Mouse (Mus musculus) intestine, embryonic 15.5 days (tissue): ENCODE data around the gene Gm20518. TPM values are rescaled to one million over a fixed set of nuclear protein-coding genes. Genes with fewer than 3 reads are reported as not detected.

ENCODE experiments used
- ATAC-seq: fragments of 200-750 bp; cut with Nextera tagmentation; 2 replicates; pipeline ENCODE4 v1.8.0; 2017; ENCODE audit warnings: moderate TSS enrichment, moderate library complexity
- H3K27ac ChIP-seq: fragments of 300-500 bp; sonication (generic); 2 replicates; pipeline ENCODE4 v1.5.1; 2015; ENCODE audit warnings: mild to moderate bottlenecking, inconsistent platforms
- H3K27me3 ChIP-seq: fragments of 300-500 bp; sonication (generic); replicated peaks from 2 replicates; pipeline ENCODE4 v1.6.1; 2015; ENCODE audit warnings: inconsistent platforms
- H3K36me3 ChIP-seq: fragments of 300-500 bp; sonication (generic); 2 replicates; pipeline ENCODE4 v1.6.1; 2015; ENCODE audit warnings: inconsistent platforms
- H3K4me1 ChIP-seq: fragments of 300-500 bp; sonication (generic); replicated peaks from 2 replicates; pipeline ENCODE4 v1.6.1; 2015; ENCODE audit warnings: inconsistent platforms
- H3K4me2 ChIP-seq: fragments of 300-500 bp; sonication (generic); replicated peaks from 2 replicates; pipeline ENCODE4 v1.6.1; 2015; ENCODE audit warnings: mild to moderate bottlenecking, inconsistent platforms
- H3K4me3 ChIP-seq: fragments of 300-500 bp; sonication (generic); replicated peaks from 2 replicates; pipeline ENCODE4 v1.5.1; 2015; ENCODE audit warnings: inconsistent platforms
- H3K9ac ChIP-seq: fragments of 300-500 bp; sonication (generic); 2 replicates; pipeline ENCODE4 v1.6.1; 2015; ENCODE audit warnings: inconsistent platforms
- H3K9me3 ChIP-seq: fragments of 300-500 bp; sonication (generic); 2 replicates; pipeline ENCODE4 v1.6.1; 2016; ENCODE audit warnings: inconsistent platforms
- WGBS: fragments of 180-500 bp; shearing (Covaris S2); methylation state at CpG from one replicate; pipeline ENCODE4 v1.1.7; 2015; 5-methylcytosine and 5-hydroxymethylcytosine counted together
- polyA plus RNA-seq: library from polyadenylated mRNA; unstranded; fragments of >200 nt; fragmentation: Nextera tagmentation; extraction: Ambion mirVana; gene quantifications from 2 replicates; pipeline ENCODE4 v1.2.1, GENCODE M21; 2015

Gm20518 gene
- polyA plus RNA-seq, 1 experiment from 2014 or later: 0.18 TPM

DNA sequence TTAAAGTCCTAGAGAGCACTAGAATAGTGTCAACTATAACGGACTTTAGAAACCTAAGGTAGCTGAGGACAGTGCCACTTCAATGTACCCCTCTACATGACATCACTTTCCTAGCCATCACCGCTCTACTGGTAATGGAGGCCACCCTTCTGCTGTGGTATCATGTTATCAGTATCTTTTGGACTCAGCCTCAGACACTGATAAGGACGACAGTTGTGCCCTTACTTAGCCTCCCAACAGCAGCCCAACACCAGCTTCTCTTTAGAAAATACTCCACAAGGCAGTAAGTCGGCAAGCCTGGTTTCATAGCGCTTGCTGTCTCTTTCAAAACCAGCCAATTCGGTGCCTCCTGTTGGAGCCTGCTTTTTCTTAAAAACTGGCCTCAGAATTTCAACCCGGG lies 56.9 kb downstream of the Gm20518 start:
- H3K27ac ChIP-seq: no peak overlapping the region
- no peak for ATAC-seq
- H3K9me3 ChIP-seq: no peaks in the 10 kb centered on the region
- peak overlapping the region; percentile 97 for H3K4me2 ChIP-seq
- 55% methylated on average over 7 of the region's 7 CpGs for WGBS
- H3K4me3 ChIP-seq: peak overlapping the region; percentile 57
- peaks cover 74% of the 10 kb centered on the region for H3K27me3 ChIP-seq
- no peak overlapping the region for H3K9ac ChIP-seq
- H3K36me3 ChIP-seq: no peaks in the 10 kb centered on the region
- H3K4me1 ChIP-seq: peaks cover 12% of the 10 kb centered on the region

DNA sequence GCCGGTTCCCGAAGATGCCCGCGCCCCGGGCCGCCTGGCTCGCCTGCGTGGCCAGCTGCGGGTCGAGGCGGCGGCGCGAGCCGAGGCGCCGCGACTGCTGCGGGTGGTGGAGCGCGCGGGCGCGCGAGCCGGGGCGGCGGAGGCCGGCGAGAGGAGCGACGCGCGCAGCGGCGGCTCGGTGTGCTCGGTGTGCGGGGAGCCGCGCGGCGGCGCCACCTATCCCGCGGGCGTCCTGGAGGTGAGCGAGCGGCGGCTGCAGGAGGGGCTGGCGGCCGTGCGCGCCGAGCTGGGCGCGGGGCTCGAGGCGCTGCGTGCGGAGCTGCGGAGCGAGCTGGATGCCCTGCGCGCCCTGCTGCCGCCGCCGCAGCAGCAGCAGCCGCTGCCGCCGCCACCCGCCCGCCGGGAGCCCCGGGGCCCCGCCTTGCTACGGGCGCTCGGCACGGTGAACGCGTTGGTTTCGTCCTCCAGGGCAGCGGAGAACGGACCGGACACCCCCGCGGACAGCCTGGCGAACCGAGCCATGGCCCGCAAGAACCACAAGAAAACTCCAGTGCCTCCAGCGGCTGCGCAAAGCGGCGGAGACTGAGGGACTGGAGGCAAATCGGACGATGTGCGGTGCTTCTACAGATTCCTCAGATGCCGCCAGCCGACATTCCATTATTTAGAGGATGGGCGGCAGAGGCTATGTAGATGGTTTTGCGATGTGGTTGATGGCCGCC lies 57.6 kb downstream of the Gm20518 start:
- Histone ChIP-seq H3K27ac (no peak overlapping the region), H3K4me3 (peak overlapping the region; percentile 57), H3K4me1 (peaks cover 12% of the 10 kb centered on the region), H3K27me3 (peaks cover 74% of the 10 kb centered on the region), H3K4me2 (peak overlapping the region; percentile 97), H3K36me3 (no peaks in the 10 kb centered on the region), H3K9ac (peak overlapping the region; percentile 52), H3K9me3 (no peaks in the 10 kb centered on the region)
- WGBS: under 1% methylated on average over 97 of the region's 103 CpGs
- ATAC-seq: peak; percentile 60

DNA sequence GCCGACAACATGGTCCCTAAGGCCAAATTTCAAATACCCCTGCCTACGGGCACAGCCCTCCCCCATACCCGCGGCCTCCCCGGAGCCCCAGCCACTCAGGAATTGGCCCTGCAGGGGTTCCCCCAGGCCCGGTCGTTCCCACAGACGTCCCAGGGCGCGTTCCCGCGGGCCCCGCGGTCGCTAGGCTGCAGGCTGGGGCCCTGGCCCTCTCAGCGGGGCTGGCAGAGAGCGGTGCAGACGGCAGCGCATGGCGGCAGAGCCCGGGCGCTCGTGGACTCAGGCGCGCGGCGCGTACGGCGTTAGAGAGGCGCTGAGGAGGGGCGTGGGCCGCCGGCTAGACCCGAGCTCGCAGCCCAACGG lies 58.2 kb downstream of the Gm20518 start:
- H3K27me3 ChIP-seq: peaks cover 71% of the 10 kb centered on the region
- WGBS: under 1% methylated on average over 37 of the region's 37 CpGs
- peak; percentile 58 for ATAC-seq
- H3K4me2 ChIP-seq: peak overlapping the region; percentile 97
- no peaks in the 10 kb centered on the region for H3K9me3 ChIP-seq
- no peaks in the 10 kb centered on the region for H3K36me3 ChIP-seq
- H3K4me3 ChIP-seq: peak overlapping the region; percentile 57
- H3K9ac ChIP-seq: peak overlapping the region; percentile 52
- H3K4me1 ChIP-seq: peaks cover 12% of the 10 kb centered on the region
- H3K27ac ChIP-seq: no peak overlapping the region

DNA sequence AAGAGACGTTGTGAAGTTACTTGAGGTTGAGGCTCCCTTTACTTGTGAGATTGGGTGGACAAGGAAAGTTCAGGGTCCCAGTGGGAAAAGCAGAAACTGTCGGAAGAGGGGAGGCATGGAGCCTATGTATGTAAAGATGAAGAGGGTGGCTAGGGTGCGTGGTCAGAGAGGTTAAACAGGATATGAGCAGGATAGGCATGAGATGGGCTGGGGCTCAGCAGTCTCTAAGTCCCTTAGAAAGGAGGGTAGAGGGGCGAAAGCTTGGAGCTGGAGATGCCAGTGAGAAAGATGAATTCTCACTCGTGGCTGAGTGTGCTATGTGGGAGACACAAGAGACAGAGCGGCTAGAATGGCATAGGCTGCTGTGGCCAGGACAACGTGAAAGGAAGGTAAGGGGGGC lies 58.6 kb downstream of the Gm20518 start, which contains the start of gene B830017H08Rik:
B830017H08Rik (plus strand) TSS at position 301 of the 400 bp plus-strand sequence.
- peak within 1 kb of the TSS; percentile 52 for H3K9ac ChIP-seq
- H3K4me2 ChIP-seq: peak within 1 kb of the TSS; percentile 97
- no peak within 1 kb of the TSS for H3K27ac ChIP-seq
- ATAC-seq: no peak
- no peaks in the 10 kb centered on the region for H3K36me3 ChIP-seq
- peaks cover 12% of the 10 kb centered on the region for H3K4me1 ChIP-seq
- H3K27me3 ChIP-seq: peaks cover 71% of the 10 kb centered on the region
- WGBS: 28% methylated on average over 7 of the region's 7 CpGs
- H3K4me3 ChIP-seq: peak within 1 kb of the TSS; percentile 57
- H3K9me3 ChIP-seq: no peaks in the 10 kb centered on the region

DNA sequence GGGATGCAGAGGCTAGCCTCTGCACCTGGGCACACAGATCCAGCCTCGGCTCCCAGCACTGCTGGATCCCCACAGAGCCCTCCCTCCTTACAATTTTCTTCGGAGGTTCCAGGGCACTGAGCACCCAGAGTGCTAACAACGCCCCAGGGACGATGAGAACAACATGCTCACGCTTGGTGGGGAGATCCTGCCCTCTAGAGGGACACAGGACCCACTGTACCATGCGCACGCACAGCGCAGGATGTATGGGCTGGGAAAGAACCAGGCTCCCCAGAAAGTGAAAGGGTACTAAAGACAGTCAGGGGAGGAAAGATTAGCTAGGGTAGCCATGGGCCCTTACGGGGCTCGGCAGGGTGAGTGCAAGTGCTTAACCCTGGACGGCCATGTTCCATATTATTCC lies 59.7 kb downstream of the Gm20518 start:
- Histone ChIP-seq H3K9me3 (no peaks in the 10 kb centered on the region), H3K36me3 (no peaks in the 10 kb centered on the region), H3K4me3 (no peak overlapping the region), H3K27ac (no peak overlapping the region), H3K4me1 (peaks cover 12% of the 10 kb centered on the region), H3K4me2 (no peak overlapping the region), H3K27me3 (peaks cover 64% of the 10 kb centered on the region), H3K9ac (no peak overlapping the region)
- ATAC-seq: no peak
- 19% methylated on average over 11 of the region's 11 CpGs for WGBS

DNA sequence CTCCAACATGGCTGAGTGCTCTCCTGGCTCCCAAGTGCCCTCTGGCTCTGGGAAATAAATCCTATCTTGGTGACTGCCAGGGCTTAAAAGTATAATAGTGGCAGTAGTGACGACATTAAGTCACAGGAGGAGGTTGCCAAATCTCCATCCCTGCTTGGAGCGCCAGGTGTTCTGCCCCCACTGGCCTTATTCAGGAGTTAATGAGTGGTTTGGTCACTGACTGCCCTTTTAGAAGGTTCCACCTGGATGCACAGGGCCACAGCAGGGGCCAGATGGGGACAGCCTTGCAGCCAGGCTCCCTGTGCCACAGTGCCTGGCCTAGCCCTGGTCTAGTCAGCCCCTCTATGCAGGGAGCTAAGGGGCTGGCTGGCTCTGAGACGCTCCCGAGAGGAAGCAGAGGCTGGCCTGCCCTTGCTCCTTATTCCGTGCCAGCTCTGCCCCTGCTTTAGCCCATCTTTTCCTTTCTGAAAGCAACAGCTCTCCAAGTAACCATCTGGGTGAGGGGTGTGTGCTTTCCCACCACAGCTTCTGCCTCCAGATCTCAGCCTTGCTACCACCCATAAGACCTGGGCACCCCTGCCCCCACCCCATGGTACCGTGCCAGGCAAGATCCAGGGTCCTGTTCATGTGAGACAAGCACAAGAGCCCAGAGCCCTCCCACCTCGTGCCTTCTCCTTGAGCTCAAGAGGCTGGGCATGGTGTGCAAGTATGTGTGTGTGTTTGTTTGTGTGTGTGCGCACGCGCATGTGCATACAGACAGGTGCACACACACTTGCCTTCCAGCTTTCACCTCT lies 60.9 kb downstream of the Gm20518 start:
- peaks cover 55% of the 10 kb centered on the region for H3K27me3 ChIP-seq
- no peak for ATAC-seq

GRCm38 (mm10) chr16:17828867-17829266 lies 62.6 kb downstream of the Gm20518 start:
- ATAC-seq: no peak
- Histone ChIP-seq H3K4me1 (peaks cover 8% of the 10 kb centered on the region), H3K27ac (no peak overlapping the region), H3K4me2 (no peak overlapping the region), H3K36me3 (no peaks in the 10 kb centered on the region), H3K9ac (no peak overlapping the region), H3K9me3 (no peaks in the 10 kb centered on the region), H3K27me3 (peaks cover 37% of the 10 kb centered on the region), H3K4me3 (no peak overlapping the region)
- WGBS: 68% methylated on average over 3 of the region's 3 CpGs

More for the DNA sequence above, 60.9 kb downstream of the Gm20518 start:
- Histone ChIP-seq H3K9me3 (no peaks in the 10 kb centered on the region), H3K36me3 (no peaks in the 10 kb centered on the region), H3K9ac (no peak overlapping the region), H3K4me2 (no peak overlapping the region), H3K27ac (no peak overlapping the region), H3K4me1 (peaks cover 12% of the 10 kb centered on the region), H3K4me3 (no peak overlapping the region)
- WGBS: 74% methylated on average over 10 of the region's 10 CpGs

GRCm38 (mm10) chr16:17828229-17828628 lies 63.2 kb downstream of the Gm20518 start:
- Histone ChIP-seq H3K27me3 (peaks cover 31% of the 10 kb centered on the region), H3K9me3 (no peaks in the 10 kb centered on the region), H3K4me1 (peaks cover 4% of the 10 kb centered on the region), H3K4me3 (no peak overlapping the region), H3K9ac (no peak overlapping the region), H3K36me3 (no peaks in the 10 kb centered on the region), H3K27ac (no peak overlapping the region), H3K4me2 (no peak overlapping the region)
- ATAC-seq: no peak
- 90% methylated on average over 2 of the region's 2 CpGs for WGBS

- Histone ChIP-seq H3K4me2 (no peak overlapping the region), H3K36me3 (no peaks in the 10 kb centered on the region), H3K9me3 (no peaks in the 10 kb centered on the region), H3K9ac (no peak overlapping the region), H3K27ac (no peak overlapping the region), H3K4me3 (no peak overlapping the region), H3K27me3 (peaks cover 14% of the 10 kb centered on the region), H3K4me1 (no peaks in the 10 kb centered on the region)
- WGBS: 77% methylated on average over 2 of the region's 2 CpGs
- no peak for ATAC-seq
Measured at GRCm38 (mm10) chr16:17826500-17826899, 65.0 kb downstream of the Gm20518 start.

DNA sequence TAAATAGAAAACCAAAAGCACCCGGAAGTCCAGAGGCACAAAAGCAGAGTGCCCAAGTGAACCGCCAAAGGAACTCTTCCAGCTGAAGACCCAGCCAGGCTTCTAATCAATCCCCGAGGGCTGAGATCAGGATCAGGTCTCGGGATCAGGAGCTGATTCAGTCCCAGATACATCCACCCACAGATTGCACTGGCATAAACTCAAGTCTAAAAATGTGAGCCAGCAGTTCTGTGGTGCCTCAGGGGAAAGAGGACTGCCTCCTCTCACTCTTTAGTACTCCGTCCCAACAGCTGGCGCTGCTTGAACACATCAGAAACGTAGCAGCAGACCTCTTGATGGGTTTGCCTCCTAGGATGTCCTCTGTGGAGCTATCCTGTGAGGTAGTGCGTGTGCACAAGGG lies 74.9 kb downstream of the Gm20518 start:
- Histone ChIP-seq H3K36me3 (no peaks in the 10 kb centered on the region), H3K4me1 (peaks cover 11% of the 10 kb centered on the region), H3K4me2 (no peak overlapping the region), H3K9me3 (no peaks in the 10 kb centered on the region), H3K4me3 (no peak overlapping the region), H3K27ac (no peak overlapping the region), H3K27me3 (0 out of 2 replicates have a peak, but pooled peaks cover 3% of the 10 kb centered on the region), H3K9ac (no peak overlapping the region)
- no peak for ATAC-seq
- 78% methylated on average over 8 of the region's 8 CpGs for WGBS

DNA sequence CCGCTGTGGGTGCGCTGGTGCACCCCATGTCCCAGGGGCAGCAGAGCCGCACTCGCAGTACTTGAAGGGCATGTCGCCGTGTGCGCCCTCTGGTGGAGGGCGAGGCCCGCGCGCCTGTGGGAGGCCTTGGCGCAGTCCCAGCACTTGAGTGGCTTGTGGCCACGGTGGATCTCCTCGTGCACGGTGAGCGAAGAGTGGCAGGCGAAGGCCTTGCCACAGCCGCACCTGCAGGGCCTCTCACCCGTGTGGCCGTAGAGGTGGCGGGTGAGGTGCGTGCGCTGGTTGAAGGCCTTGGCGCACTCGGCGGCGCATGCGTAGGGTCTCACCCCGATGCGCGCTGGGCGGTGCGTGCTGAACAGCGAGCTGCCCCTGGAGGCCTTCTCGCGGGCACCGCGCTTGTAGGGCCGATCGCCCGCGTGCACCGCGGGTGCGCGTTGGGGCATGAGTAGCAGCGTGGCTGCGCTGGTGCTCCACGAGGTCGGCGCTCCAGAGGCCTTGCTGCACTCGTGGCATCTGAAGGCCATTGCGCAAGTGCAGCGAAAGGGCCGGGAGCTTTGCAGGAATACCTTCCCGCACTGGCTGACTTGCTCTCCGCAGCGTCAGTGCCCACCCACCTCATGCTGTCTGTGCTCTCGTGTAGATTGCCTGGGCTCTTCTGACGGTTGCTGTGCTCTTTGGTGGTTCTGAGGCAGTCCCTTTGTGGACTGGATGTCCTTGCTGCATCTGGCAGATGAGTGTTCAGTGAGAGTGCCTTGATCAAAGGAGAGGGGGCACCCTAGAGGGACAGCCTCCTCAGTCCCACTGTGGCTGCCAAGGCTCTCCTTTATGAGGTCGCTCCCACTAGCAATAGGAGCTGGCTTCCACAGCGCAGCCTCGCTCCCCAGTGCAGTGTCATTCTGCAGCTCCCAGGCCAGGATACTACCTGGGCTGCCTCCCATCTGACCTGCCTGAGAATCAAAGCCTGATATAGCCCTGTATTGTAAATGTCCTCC lies 75.8 kb downstream of the Gm20518 start:
- Histone ChIP-seq H3K4me1 (peaks cover 11% of the 10 kb centered on the region), H3K27ac (0 out of 2 replicates have a peak overlapping the region, but pooled peaks have one; percentile 32), H3K27me3 (0 out of 2 replicates have a peak, but pooled peaks cover 3% of the 10 kb centered on the region)

More for the DNA sequence above, 75.8 kb downstream of the Gm20518 start:
- H3K9me3 ChIP-seq: no peaks in the 10 kb centered on the region
- H3K9ac ChIP-seq: peak overlapping the region; percentile 64
- WGBS: 3% methylated on average over 62 of the region's 63 CpGs
- H3K36me3 ChIP-seq: no peaks in the 10 kb centered on the region
- H3K4me3 ChIP-seq: peak overlapping the region; percentile 55
- peak overlapping the region; percentile 97 for H3K4me2 ChIP-seq
- ATAC-seq: peak; percentile 91
